Mouse (Mus musculus) mouse embryonic stem cell (cell line): ENCODE data around the gene Zc3h14.

ENCODE experiments used
- in situ Hi-C, 2 experiments: fragments of 300-500 bp; cut with MboI; formaldehyde crosslinking; loops; 1 replicate in 1 of 2; 3 replicates in 1 of 2; pipeline ENCODE4 v1.14.3; 2019 to 2020; ENCODE audit warnings: low sequenced_read_pairs in 2 of 2, low pct_unique_long_range_greater_than_20kb in 1 of 2, mixed read lengths in 1 of 2; ENCODE audit not compliant: unreplicated experiment in 1 of 2

Zc3h14 gene

GRCm38 (mm10) chr12:98734880-98735801 lies 11.6 kb upstream of the Zc3h14 start:
- in situ Hi-C loops, result no loop called here

- in situ Hi-C loops, result no loop called here
Measured at GRCm38 (mm10) chr12:98736951-98737800, 9.6 kb upstream of the Zc3h14 start, which contains the start of gene Ptpn21. TSS of gene Ptpn21 (minus strand) at chr12:98737405.

- in situ Hi-C loops, result no loop called here
Measured at GRCm38 (mm10) chr12:98737801-98738350, 8.9 kb upstream of the Zc3h14 start.

DNA sequence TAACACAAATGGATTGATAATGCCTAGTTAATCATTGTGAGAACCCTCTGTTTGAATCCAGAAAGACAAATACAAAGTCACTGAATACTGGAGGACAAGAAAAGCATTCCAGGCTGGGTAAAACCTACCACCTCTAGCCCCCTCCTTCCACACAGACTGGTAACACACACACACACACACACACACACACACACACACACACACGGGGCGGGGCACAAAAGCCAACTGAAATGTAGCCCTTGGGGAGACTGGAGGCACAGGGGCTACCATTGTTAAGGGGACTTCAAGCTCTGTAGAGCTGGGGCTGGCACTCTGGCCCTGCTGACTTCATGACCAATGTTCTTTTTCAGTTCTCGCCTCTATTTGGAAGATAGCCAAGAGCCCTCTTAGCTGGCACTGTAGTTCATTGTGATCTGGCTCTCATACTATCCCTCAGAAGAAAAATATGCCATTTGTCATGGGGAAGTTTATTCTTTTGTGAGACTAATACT lies 5.7 kb upstream of the Zc3h14 start:
- in situ Hi-C loops, result no loop called here

GRCm38 (mm10) chr12:98745626-98746025 lies 1.1 kb upstream of the Zc3h14 start:
- in situ Hi-C loops, result no loop called here

DNA sequence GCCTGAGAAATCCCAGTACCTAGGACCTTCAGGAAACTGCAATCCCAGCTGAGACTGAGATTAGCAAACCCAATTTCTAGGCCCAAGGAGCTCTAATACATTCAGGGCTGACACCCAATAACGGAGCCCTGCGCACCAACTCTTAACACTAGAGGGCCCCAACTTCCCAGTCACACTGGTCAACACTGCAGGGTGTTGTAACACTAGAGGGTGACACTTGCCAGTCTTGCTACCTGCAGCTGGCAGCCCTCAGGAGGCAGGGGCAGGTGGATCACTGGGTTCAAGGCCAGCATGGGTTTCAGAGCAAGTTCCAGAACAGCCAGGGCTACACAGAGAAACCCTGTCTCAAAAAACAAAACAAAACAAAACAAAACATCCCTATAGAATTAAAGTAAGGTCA lies 633 bp upstream of the Zc3h14 start:
- in situ Hi-C loops, result no loop called here

DNA sequence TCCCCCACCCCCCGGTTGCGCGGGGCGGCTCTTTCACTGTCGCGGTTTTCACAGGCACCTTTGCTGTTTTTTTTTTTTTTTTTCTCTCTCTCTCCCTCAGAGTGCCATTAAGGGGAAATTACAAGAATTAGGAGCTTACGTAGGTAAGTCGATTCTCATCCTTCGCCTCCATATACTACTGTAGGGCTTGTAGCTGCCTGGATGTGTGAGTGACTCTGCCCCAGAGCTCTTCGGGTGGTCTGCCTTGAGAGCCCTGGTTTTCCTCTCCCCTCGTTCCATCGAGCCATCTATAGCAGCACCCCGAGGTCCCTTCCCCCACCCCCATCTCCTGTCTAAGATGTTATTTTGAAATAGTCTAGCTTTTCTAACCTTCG lies 603 bp downstream of the Zc3h14 start:
- in situ Hi-C loops, result no loop called here

GRCm38 (mm10) chr12:98757636-98758035 lies 10.9 kb downstream of the Zc3h14 start:
- in situ Hi-C loops, result no loop called here

DNA sequence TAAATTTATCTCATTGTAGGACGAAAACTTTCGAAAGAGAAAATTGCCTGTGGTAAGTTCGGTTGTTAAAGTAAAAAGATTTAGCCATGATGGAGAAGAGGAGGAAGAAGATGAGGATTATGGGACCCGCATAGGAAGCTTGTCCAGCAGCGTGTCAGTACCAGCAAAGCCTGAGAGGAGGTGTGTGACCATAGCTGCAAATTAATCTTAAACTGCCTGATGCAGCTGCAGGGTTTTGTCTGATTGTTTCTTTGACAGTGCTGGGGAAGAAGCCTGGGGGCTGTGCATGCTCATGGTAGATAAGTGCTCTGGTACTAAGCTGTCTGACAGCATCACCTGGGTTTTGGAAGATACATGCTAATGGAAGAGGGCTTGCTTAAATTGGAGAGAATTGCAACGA lies 12.9 kb downstream of the Zc3h14 start:
- in situ Hi-C loops, result no loop called here

DNA sequence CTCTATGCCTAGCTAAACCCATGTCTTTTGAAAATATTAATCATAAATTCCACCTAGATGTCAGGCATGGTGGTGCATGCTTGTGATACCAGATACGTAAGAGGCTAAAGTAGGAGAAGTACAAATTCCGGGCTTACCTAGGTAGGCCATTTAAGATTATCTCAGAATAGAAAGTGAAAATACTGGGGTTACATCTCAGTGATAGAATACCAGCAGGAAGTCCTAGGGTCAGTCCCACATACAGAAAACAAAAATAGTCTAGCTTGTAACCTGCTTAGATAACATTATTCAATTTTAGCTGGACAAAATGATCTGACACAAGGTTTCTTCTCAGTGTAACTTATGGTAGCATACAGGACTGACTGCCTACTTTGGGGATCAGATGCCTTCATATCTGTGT lies 19.5 kb downstream of the Zc3h14 start:
- in situ Hi-C loops, result no loop called here

DNA sequence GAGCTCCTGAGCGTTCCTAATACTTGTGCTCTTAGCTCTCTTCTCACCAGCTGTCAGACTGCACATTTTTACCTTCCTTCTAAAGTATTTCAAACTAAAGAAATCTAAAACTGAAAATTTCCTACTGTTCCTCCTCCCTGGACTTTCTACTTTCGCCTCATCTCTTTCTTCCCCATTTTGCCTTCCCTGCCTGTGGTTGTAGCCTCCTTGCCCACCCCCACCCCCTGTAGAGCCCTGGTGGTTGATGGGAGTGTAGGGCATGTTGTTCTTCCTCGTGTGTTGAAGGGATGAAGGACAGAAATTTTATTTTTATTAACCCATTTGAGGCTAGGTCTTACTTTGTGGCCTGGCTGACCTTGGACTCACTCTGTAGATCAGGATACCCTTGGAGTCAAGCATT lies 30.7 kb downstream of the Zc3h14 start:
- in situ Hi-C loops, result no loop called here

GRCm38 (mm10) chr12:98779148-98779547 lies 32.4 kb downstream of the Zc3h14 start:
- in situ Hi-C loops, result no loop called here

GRCm38 (mm10) chr12:98784251-98784650 lies 37.5 kb downstream of the Zc3h14 start:
- in situ Hi-C loops, result no loop called here

DNA sequence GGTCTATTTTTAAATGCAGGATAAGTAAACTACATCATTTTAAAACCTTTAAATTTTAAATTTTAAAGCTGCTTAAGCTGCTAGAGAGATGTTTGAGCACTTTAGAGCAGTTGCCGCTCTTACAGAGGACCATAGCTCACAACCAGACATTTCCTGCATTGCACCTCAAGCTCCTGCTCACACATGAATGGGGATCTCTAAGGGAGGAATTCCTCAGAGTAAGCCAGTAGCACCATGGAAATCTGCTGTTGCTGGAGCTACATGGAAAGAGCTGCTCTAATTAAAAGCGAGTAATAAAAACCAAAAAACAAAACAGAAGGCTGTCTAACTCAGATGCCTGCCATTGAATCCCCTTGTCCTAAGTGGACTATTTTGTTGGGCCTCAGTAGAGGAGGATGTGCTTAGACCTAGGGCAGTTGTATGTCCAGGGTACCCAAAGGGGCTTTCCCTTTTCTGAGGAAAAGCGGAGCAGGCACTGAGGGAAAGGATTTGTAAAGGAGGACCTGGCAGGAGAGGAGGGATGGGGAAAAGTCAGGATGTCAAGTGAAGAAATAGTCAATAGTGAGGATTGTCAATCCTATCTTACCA lies 49.1 kb downstream of the Zc3h14 start:
- in situ Hi-C loops, result no loop called here

GRCm38 (mm10) chr12:98800334-98800733 lies 53.6 kb downstream of the Zc3h14 start:
- in situ Hi-C loops, result no loop called here

GRCm38 (mm10) chr12:98802245-98802644 lies 55.5 kb downstream of the Zc3h14 start:
- in situ Hi-C loops, result no loop called here

DNA sequence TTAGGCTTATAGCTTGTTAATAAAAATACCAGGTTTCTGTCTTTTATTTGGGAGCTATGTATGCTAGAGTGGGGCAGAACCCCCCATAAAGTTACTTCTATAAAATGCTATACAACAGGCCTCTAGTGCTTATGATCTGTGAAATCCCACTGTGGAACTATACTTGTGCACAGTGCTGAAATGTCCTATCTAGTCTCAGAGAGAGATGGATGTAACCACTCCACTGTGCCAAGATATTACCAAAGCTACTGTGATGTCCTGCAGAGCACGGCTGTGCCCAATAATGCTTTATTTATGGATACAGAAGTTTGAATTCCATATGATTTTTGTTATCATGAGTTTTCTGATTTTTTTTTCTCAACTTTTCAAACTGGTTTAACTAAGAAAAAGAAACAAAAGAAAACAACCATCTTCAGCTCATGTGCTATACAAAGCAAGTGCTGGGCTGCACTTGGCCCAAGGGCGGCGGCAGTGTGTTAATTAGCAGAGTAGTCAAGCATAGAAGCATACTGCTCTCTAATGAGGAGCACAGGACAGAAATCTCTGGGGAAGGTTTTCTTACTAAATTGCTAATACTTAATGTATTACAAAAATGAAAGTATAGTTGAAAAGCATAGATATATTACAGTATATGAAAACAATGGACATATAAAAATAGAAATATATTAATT lies 57.4 kb downstream of the Zc3h14 start:
- in situ Hi-C loops, result no loop called here

- in situ Hi-C loops, result no loop called here
Measured at GRCm38 (mm10) chr12:98820781-98821180, 74.0 kb downstream of the Zc3h14 start.
